Mouse (Mus musculus) stomach, embryonic 16.5 days (tissue): ENCODE results near the gene Txnl4b. TPM values are rescaled to one million over a fixed set of nuclear protein-coding genes. Genes with fewer than 3 reads are reported as not detected.

Experiments used
- ATAC-seq: fragments of 200-750 bp; cut with Nextera tagmentation; 2 replicates; pipeline ENCODE4 v1.8.0; 2017; ENCODE audit warnings: moderate number of reproducible peaks, moderate TSS enrichment; ENCODE audit not compliant: insufficient read depth, low FRiP score
- H3K27ac ChIP-seq: fragments of 300-500 bp; sonication (generic); 2 replicates; pipeline ENCODE4 v1.5.1; 2014; ENCODE audit warnings: low read length
- H3K27me3 ChIP-seq: fragments of 300-500 bp; sonication (generic); 2 replicates; pipeline ENCODE4 v1.6.1; 2014; ENCODE audit warnings: low read length, control low read depth, mixed read lengths; ENCODE audit not compliant: control insufficient read depth, insufficient read depth
- H3K36me3 ChIP-seq: fragments of 300-500 bp; sonication (generic); 2 replicates; pipeline ENCODE4 v1.6.1; 2014; ENCODE audit warnings: low read length; ENCODE audit not compliant: control insufficient read depth, insufficient read depth
- H3K4me1 ChIP-seq: fragments of 300-500 bp; sonication (generic); 2 replicates; pipeline ENCODE4 v1.6.1; 2014; ENCODE audit warnings: low read length, control low read depth, mixed read lengths; ENCODE audit not compliant: control insufficient read depth, insufficient read depth
- H3K4me2 ChIP-seq: fragments of 300-500 bp; sonication (generic); 2 replicates; pipeline ENCODE4 v1.6.1; 2014; ENCODE audit warnings: low read depth, low read length, mixed read lengths
- H3K4me3 ChIP-seq: fragments of 300-500 bp; sonication (generic); replicated peaks from 2 replicates; pipeline ENCODE4 v1.5.1; 2014; ENCODE audit warnings: mild to moderate bottlenecking, low read length
- H3K9ac ChIP-seq: fragments of 300-500 bp; sonication (generic); 2 replicates; pipeline ENCODE4 v1.6.1; 2014; ENCODE audit warnings: low read length
- H3K9me3 ChIP-seq: fragments of 300-500 bp; sonication (generic); replicated peaks from 2 replicates; pipeline ENCODE4 v1.6.1; 2016; ENCODE audit warnings: low read length, control low read depth; ENCODE audit not compliant: control insufficient read depth
- WGBS: fragments of 180-500 bp; shearing (Covaris S2); extraction: QIAGEN DNeasy Blood & Tissue Kit; methylation state at CpG from one replicate; pipeline ENCODE4 v1.1.7; 2014; 5-methylcytosine and 5-hydroxymethylcytosine counted together
- polyA plus RNA-seq: library from polyadenylated mRNA; unstranded; fragments of >200 nt; fragmentation: Nextera tagmentation; extraction: Ambion mirVana; gene quantifications from 2 replicates; pipeline ENCODE4 v1.2.1, GENCODE M21; 2015

Txnl4b gene
- polyA plus RNA-seq, 1 experiment from 2014 or later, result 21.6 TPM

DNA sequence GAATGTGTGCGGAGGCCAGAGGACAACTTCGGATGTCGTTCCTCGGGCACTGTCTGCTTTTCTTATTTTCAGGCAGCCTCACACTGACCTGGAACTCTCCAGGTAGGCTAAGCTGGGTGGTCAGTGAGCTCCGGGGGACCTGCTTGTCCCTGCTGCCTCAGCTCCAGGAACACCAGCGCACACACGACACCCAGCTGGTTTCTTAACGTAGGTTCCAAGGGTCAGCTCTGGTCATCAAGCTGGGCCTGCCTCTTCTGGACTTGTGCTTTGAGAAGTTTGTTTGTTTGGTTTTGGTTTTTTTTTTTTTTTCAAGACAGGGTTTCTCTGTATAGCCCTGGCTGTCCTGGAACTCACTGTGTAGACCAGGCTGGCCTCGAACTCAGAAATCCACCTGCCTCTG, 25.2 kb downstream of the Txnl4b start:
- Histone ChIP-seq H3K27me3 (no peaks in the 10 kb centered on the region), H3K9me3 (no peaks in the 10 kb centered on the region), H3K9ac (no peak overlapping the region), H3K27ac (no peak overlapping the region), H3K36me3 (no peaks in the 10 kb centered on the region), H3K4me1 (no peaks in the 10 kb centered on the region), H3K4me2 (no peak overlapping the region), H3K4me3 (no peak overlapping the region)
- no peak for ATAC-seq
- WGBS, result 86% methylated on average over 9 of the region's 9 CpGs

DNA sequence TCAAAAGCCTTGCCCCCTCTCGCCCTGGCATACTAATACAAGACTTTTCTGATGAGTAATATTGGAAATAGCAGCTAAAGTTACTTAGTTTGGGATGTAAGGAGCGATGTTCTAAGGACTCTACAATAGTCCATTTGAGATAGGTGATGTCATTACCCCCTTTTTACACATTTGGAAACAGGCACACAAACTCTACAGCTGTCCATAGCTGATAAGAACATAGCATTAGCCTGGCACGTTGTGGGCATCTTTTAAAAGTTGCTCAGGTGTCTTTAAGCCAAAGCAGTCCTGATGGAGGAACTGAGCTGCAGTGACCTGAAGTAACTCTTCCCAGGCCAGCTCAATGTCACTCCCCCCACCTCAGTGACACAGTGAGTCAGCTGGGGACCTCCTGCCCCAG, 25.7 kb downstream of the Txnl4b start:
- Histone ChIP-seq H3K36me3 (no peaks in the 10 kb centered on the region), H3K27ac (no peak overlapping the region), H3K4me1 (no peaks in the 10 kb centered on the region), H3K9me3 (no peaks in the 10 kb centered on the region), H3K27me3 (no peaks in the 10 kb centered on the region), H3K4me3 (no peak overlapping the region), H3K4me2 (no peak overlapping the region), H3K9ac (no peak overlapping the region)
- no peak for ATAC-seq
- WGBS, result 84% methylated on average over 3 of the region's 3 CpGs

DNA sequence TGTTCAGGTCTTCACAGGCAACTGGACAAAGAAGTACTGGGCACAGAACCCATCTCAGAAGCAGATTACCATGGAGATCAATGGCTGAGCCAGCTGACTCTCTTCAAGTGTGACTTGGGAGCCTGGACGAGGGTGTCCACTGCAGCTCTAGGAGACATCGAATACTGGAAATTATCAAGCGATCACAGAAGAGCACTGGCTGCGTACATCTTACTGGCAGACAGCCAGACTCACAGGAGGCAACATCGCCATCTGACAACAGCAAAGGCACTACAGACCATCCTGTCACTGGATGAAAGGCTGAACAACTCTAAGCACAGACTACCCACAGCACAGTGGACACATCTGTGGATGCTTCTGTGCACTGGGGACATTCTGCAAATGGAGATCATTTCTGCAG, 26.5 kb downstream of the Txnl4b start:
- no peak for ATAC-seq
- Histone ChIP-seq H3K27ac (no peak overlapping the region), H3K4me2 (no peak overlapping the region), H3K4me1 (no peaks in the 10 kb centered on the region), H3K9me3 (no peaks in the 10 kb centered on the region), H3K36me3 (no peaks in the 10 kb centered on the region), H3K27me3 (no peaks in the 10 kb centered on the region), H3K4me3 (no peak overlapping the region), H3K9ac (no peak overlapping the region)
- 78% methylated on average over 5 of the region's 5 CpGs for WGBS

DNA sequence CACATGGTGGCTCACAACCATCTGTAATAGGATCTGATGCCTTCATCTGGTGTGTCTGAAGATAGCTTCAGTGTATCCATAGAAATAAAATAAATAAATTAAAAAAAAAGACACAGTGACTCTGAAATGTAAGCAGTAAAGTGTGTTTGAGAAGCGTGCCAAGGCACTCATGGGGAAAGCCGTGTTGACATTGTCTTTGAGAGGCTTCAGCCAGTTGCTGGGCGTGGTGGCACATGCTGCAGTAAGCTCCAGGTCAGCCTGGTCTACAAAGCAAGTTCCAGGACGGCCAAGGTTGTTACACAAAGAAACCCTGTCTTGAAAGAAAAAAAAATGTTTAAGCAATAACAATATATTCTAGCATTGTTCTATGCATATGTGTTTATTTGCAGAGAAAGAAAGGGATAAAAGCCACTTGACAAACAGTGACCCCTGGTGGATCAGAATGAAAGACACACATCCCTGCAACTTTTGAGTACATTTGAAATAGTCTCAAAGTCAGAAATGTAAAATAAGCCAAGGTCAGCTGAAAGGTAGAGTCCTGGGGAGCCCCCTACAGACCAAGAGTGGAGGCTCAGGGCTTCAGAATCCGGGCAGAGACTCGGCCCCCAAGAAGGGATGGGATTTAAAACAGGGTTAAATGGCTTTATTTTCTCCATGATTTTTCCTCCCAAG, 27.6 kb downstream of the Txnl4b start:
- no peak for ATAC-seq
- Histone ChIP-seq H3K27ac (no peak overlapping the region), H3K4me2 (no peak overlapping the region), H3K27me3 (no peaks in the 10 kb centered on the region), H3K4me3 (no peak overlapping the region), H3K9me3 (no peaks in the 10 kb centered on the region), H3K36me3 (no peaks in the 10 kb centered on the region), H3K9ac (no peak overlapping the region), H3K4me1 (no peaks in the 10 kb centered on the region)
- WGBS, result 57% methylated on average over 6 of the region's 6 CpGs

DNA sequence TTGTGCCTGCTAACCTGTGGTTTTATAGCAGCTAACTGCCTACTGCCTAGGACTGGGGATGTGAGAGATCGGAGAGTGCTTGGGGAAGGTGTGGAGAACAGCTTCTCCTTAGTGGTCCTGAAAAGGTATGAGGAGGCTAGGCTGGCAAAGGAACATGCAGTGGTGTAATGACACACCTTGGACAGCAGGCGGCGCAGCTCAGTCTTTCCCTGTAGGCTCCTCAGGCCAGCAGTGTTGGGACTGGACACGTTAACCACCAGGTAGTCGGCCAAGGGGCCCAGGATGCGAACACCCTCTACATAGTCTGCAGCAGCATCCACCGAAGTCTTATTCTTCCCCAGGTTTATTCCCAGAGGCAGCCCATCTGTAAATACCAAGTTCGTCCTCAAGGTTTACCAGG, 30.2 kb downstream of the Txnl4b start:
- Histone ChIP-seq H3K27me3 (no peaks in the 10 kb centered on the region), H3K4me2 (no peak overlapping the region), H3K4me3 (no peak overlapping the region), H3K9ac (no peak overlapping the region), H3K36me3 (no peaks in the 10 kb centered on the region; the same call in 1 of the 2 replicates), H3K9me3 (no peaks in the 10 kb centered on the region), H3K4me1 (no peaks in the 10 kb centered on the region), H3K27ac (no peak overlapping the region)
- no peak for ATAC-seq
- WGBS, result 47% methylated on average over 8 of the region's 8 CpGs

DNA sequence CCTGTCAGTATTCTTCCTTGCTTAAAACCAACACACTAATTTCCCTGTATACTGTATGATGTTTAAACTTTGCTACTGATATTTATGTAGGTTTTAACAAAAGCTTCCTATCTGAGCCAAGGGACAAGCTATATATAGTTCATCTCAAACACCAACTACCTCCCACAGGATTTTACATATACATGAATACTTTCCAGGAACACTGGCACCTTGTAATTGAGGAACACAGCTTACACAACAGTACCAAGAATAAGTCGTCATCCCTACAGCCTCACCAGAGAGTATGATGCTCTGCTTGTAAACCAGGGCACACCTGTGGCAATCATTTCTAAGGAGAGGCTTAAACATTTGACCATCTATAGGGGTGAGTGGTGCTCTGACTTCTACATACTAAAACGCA, 41.0 kb downstream of the Txnl4b start:
- H3K4me3 ChIP-seq, result no peak overlapping the region
- ATAC-seq, result no peak
- 76% methylated on average over 2 of the region's 2 CpGs for WGBS

DNA sequence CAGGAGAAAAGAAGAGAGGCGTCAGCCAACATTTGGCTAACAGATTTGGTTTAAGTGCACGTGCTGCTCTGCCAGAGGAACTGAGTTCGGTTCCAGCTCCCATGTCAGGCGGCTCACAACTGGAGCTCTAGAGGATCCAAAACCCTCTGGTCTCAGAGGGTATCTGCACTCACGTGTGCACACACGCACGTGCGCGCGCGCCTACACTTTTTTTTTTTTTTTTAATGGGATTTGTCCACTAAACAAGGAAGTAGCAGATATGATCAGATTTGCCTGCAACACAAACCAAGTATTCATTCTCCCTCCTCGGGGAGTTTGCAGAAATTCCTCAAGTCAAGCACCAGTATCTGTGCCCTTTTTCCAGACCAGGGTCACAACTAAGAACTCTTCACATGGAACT, 42.0 kb downstream of the Txnl4b start:
- no peaks in the 10 kb centered on the region for H3K9me3 ChIP-seq
- H3K4me1 ChIP-seq, result peaks cover 10% of the 10 kb centered on the region
- no peaks in the 10 kb centered on the region for H3K36me3 ChIP-seq
- H3K9ac ChIP-seq, result peak overlapping the region; percentile 81
- H3K4me3 ChIP-seq, result peak overlapping the region; percentile 69
- H3K4me2 ChIP-seq, result peak overlapping the region; percentile 88
- H3K27ac ChIP-seq, result 0 out of 2 replicates have a peak overlapping the region, but pooled peaks have one; percentile 46
- H3K27me3 ChIP-seq, result no peaks in the 10 kb centered on the region
- no peak for ATAC-seq
- WGBS, result 6% methylated on average over 12 of the region's 12 CpGs

More for the DNA sequence above, 41.0 kb downstream of the Txnl4b start:
- Histone ChIP-seq H3K27ac (no peak overlapping the region), H3K4me2 (no peak overlapping the region), H3K4me1 (peaks cover 10% of the 10 kb centered on the region), H3K9ac (no peak overlapping the region), H3K27me3 (no peaks in the 10 kb centered on the region), H3K36me3 (no peaks in the 10 kb centered on the region), H3K9me3 (no peaks in the 10 kb centered on the region)

DNA sequence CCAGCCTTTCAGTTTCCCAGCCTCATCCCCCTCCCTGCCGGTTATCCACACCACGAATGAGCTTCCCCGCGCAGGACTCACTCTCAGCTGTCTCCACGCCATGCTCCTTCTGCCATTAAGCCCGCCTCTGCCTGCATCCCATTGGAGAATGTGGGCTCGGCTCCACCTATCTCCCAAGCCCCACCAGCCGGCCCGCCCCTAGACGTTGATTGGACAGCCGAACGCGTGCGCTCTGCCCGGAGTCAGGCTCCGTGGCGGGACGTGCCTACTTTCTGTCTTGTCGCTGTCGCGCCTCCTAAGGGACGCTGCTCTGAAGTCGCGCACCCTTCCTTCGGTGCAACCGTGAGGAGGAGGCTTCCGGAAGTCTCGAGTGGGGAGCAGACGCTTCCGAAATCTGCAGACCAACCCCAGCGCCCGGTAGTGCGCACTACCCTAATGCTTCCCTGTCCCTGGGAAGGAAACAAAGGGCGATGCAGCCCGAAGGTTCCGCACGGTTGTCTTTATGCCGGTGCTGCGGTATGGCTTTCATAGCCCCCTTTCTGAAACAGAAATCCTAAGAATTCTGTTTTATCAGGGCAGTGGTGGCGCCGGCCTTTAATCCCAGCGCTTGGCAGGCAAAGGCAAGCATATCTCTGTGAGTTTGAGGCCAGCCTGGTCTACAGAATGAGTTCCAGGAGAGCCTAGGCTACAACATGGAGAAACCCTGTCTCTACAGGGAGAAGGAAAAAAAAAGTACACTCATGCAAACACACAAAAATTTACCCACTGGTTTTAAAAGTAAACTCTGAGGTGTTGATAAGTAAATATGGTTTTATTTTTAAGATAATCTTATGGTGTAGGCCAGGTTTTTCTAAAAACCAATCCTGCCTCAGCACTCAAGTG, 42.8 kb downstream of the Txnl4b start, which contains the start of gene Dhodh:
TSS of gene Dhodh (minus strand) at position 403 of the 882 bp plus-strand sequence.
- ATAC-seq, result peak; percentile 98
- Histone ChIP-seq H3K9ac (peak within 1 kb of the TSS; percentile 81), H3K27ac (peak within 1 kb of the TSS; percentile 97), H3K4me1 (peaks cover 10% of the 10 kb centered on the region), H3K9me3 (no peaks in the 10 kb centered on the region), H3K36me3 (no peaks in the 10 kb centered on the region), H3K4me3 (peak within 1 kb of the TSS; percentile 69), H3K27me3 (no peaks in the 10 kb centered on the region), H3K4me2 (peak within 1 kb of the TSS; percentile 88)
- WGBS, result under 1% methylated on average over 42 of the region's 42 CpGs

DNA sequence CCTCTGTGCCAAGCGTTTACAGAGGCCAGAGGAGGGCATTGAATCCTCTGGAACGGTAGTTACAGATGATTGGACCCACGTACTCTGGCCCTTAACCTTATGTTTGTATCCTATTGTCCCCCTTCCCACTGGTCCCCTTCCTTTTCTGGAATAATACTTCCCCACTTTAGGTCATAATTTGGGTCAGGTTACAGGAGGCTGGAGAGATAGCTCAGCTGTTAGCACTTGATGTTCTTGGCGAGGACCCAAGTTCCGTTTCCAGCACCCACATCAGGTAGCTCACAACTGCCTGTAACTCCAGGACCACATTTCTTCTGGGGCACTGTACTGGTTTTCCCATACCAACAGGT, 43.4 kb downstream of the Txnl4b start:
- no peaks in the 10 kb centered on the region for H3K27me3 ChIP-seq
- H3K4me2 ChIP-seq, result peak overlapping the region; percentile 88
- 7% methylated on average over 5 of the region's 5 CpGs for WGBS
- H3K27ac ChIP-seq, result peak overlapping the region; percentile 97
- H3K36me3 ChIP-seq, result no peaks in the 10 kb centered on the region
- H3K9me3 ChIP-seq, result no peaks in the 10 kb centered on the region
- H3K4me3 ChIP-seq, result peak overlapping the region; percentile 69
- ATAC-seq, result no peak
- peak overlapping the region; percentile 81; the same call in 1 of the 2 replicates for H3K9ac ChIP-seq
- H3K4me1 ChIP-seq, result peaks cover 10% of the 10 kb centered on the region
